Mouse (Mus musculus) neural tube, embryonic 15.5 days (tissue): Measurements from ENCODE around the gene Kcnh1. TPM values are rescaled to one million over a fixed set of nuclear protein-coding genes. Genes with fewer than 3 reads are reported as not detected.

Experiments used
- ATAC-seq: fragments of 200-750 bp; cut with Nextera tagmentation; 2 replicates; pipeline ENCODE4 v1.8.0; 2017; ENCODE audit warnings: mild to moderate bottlenecking, moderate TSS enrichment, moderate library complexity; ENCODE audit not compliant: low FRiP score
- H3K27ac ChIP-seq: fragments of 300-500 bp; sonication (generic); replicated peaks from 2 replicates; pipeline ENCODE4 v1.5.1; 2015; ENCODE audit warnings: mild to moderate bottlenecking, inconsistent platforms
- H3K27me3 ChIP-seq: fragments of 300-500 bp; sonication (generic); replicated peaks from 2 replicates; pipeline ENCODE4 v1.6.1; 2015; ENCODE audit warnings: inconsistent platforms
- H3K36me3 ChIP-seq: fragments of 300-500 bp; sonication (generic); 2 replicates; pipeline ENCODE4 v1.6.1; 2015; ENCODE audit warnings: inconsistent platforms
- H3K4me1 ChIP-seq: fragments of 300-500 bp; sonication (generic); 2 replicates; pipeline ENCODE4 v1.6.1; 2015; ENCODE audit warnings: inconsistent platforms
- H3K4me2 ChIP-seq: fragments of 300-500 bp; sonication (generic); 2 replicates; pipeline ENCODE4 v1.6.1; 2015; ENCODE audit warnings: inconsistent platforms, mild to moderate bottlenecking, moderate library complexity
- H3K4me3 ChIP-seq: fragments of 300-500 bp; sonication (generic); replicated peaks from 2 replicates; pipeline ENCODE4 v1.5.1; 2015; ENCODE audit warnings: mild to moderate bottlenecking, inconsistent platforms
- H3K9ac ChIP-seq: fragments of 300-500 bp; sonication (generic); replicated peaks from 2 replicates; pipeline ENCODE4 v1.6.1; 2015; ENCODE audit warnings: mild to moderate bottlenecking, inconsistent platforms
- H3K9me3 ChIP-seq: fragments of 300-500 bp; sonication (generic); replicated peaks from 2 replicates; pipeline ENCODE4 v1.6.1; 2016; ENCODE audit warnings: inconsistent platforms
- WGBS: fragments of 180-500 bp; shearing (Covaris S2); methylation state at CpG from one replicate; pipeline ENCODE4 v1.1.7; 2015; ENCODE audit warnings: mixed read lengths; 5-methylcytosine and 5-hydroxymethylcytosine counted together
- polyA plus RNA-seq: library from polyadenylated mRNA; unstranded; fragments of >200 nt; fragmentation: Nextera tagmentation; extraction: Ambion mirVana; gene quantifications from 2 replicates; pipeline ENCODE4 v1.2.1, GENCODE M21; 2015

Gene Kcnh1
- polyA plus RNA-seq, 1 experiment from 2014 or later, result 4.6 TPM

DNA sequence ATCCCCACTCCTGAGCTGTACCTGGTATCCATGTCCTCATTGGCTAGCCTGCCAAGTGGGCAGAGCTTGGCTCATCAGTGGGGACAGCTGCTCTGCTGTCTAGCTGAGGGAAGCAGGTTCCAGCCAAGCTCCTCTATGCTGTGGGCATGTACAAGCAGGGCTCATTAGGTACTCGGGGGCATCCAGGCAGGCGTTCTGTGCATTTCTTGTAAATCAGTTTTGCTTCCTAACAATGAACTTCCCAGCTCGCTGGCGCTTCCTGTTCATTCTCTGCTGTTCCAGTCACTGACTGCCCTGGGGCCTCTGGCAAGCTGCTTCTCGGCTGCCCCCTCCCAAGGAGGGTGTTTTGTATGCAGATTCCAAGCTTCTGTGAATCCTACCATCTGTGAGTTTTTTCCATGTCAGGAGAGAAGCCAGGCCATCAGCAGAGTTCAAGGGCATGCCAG is 190.0 kb downstream of the Kcnh1 start:
- H3K9me3 ChIP-seq, result no peaks in the 10 kb centered on the region
- no peaks in the 10 kb centered on the region for H3K27me3 ChIP-seq
- no peak overlapping the region for H3K9ac ChIP-seq
- H3K27ac ChIP-seq, result no peak overlapping the region
- H3K36me3 ChIP-seq, result no peaks in the 10 kb centered on the region
- ATAC-seq, result peak; percentile 21; the same call in 1 of the 2 replicates
- H3K4me2 ChIP-seq, result no peak overlapping the region
- no peak overlapping the region for H3K4me3 ChIP-seq
- H3K4me1 ChIP-seq, result peaks cover 4% of the 10 kb centered on the region; the same call in 1 of the 2 replicates
- 45% methylated on average over 5 of the region's 5 CpGs for WGBS

DNA sequence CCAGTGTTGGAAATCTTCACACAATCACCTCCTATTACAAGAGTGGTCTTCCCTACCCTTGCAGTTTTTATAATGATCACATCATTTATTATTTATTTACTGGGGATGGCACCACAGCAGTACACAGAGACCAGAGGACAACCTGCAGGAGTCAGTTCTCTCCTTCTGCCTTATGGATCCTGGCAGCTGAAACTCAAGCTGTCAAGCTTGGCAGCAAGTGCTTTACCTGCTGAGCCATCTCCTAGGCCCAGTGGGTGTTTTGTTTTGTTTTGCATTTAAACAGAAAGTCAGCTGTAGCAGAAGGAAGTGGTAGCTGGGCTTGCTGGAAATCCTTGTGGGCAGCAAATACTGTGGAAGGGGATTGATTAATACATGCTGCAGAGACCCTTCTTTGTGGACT is 197.1 kb downstream of the Kcnh1 start:
- H3K36me3 ChIP-seq, result no peaks in the 10 kb centered on the region
- H3K9ac ChIP-seq, result no peak overlapping the region
- 0 out of 2 replicates have a peak, but pooled peaks cover 3% of the 10 kb centered on the region for H3K4me1 ChIP-seq
- no peak overlapping the region for H3K4me2 ChIP-seq
- H3K4me3 ChIP-seq, result no peak overlapping the region
- no peaks in the 10 kb centered on the region for H3K27me3 ChIP-seq
- no peak for ATAC-seq
- no peak overlapping the region for H3K27ac ChIP-seq
- H3K9me3 ChIP-seq, result no peaks in the 10 kb centered on the region

DNA sequence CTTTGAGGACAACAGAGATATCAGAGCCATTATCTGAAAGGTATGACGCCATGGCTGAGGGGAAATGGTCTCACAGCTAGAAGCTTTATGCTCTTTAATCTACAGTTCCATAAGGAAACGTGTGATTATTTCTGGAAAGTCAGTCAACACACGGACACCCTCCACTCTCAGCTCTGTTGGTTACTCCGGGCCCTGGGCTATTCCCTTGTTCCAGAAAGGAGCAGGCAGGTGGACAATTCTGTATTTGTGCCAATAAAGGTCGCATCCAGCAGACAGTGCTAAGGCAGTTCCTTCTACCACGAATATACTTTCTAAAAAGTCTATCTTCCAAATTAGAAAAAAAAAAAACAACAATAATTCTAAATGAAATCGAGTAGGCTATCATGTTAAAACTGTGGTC is 200.5 kb downstream of the Kcnh1 start:
- 80% methylated on average over 7 of the region's 7 CpGs for WGBS
- 0 out of 2 replicates have a peak, but pooled peaks cover 3% of the 10 kb centered on the region for H3K4me1 ChIP-seq

DNA sequence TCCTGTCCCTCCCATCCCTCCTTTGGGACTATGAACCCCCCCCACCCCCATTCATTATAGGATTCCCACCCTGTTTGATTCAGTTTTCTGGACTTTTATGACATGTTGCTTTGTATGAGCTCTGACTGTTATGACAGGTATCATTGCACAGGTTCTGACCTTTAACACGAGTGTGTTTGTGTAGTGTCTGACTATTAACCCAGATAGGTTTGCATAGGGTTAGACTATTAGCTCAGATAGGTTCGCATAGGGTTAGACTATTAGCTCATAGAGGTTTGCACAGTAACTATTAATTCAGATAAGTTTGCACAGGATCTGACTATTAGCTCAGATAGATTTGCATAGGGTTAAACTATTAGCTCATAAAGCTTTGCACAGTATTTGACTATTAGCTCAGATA is 201.7 kb downstream of the Kcnh1 start:
- Histone ChIP-seq H3K9me3 (no peaks in the 10 kb centered on the region), H3K4me3 (no peak overlapping the region), H3K27me3 (no peaks in the 10 kb centered on the region), H3K4me2 (no peak overlapping the region), H3K36me3 (no peaks in the 10 kb centered on the region), H3K9ac (no peak overlapping the region), H3K27ac (no peak overlapping the region), H3K4me1 (0 out of 2 replicates have a peak, but pooled peaks cover 3% of the 10 kb centered on the region)
- WGBS, result 84% methylated on average over 2 of the region's 2 CpGs
- no peak for ATAC-seq

More for the DNA sequence above, 200.5 kb downstream of the Kcnh1 start:
- no peaks in the 10 kb centered on the region for H3K36me3 ChIP-seq
- no peak overlapping the region for H3K4me2 ChIP-seq
- H3K27ac ChIP-seq, result no peak overlapping the region
- H3K9ac ChIP-seq, result no peak overlapping the region
- H3K4me3 ChIP-seq, result no peak overlapping the region
- no peaks in the 10 kb centered on the region for H3K27me3 ChIP-seq
- H3K9me3 ChIP-seq, result no peaks in the 10 kb centered on the region
- ATAC-seq, result no peak

DNA sequence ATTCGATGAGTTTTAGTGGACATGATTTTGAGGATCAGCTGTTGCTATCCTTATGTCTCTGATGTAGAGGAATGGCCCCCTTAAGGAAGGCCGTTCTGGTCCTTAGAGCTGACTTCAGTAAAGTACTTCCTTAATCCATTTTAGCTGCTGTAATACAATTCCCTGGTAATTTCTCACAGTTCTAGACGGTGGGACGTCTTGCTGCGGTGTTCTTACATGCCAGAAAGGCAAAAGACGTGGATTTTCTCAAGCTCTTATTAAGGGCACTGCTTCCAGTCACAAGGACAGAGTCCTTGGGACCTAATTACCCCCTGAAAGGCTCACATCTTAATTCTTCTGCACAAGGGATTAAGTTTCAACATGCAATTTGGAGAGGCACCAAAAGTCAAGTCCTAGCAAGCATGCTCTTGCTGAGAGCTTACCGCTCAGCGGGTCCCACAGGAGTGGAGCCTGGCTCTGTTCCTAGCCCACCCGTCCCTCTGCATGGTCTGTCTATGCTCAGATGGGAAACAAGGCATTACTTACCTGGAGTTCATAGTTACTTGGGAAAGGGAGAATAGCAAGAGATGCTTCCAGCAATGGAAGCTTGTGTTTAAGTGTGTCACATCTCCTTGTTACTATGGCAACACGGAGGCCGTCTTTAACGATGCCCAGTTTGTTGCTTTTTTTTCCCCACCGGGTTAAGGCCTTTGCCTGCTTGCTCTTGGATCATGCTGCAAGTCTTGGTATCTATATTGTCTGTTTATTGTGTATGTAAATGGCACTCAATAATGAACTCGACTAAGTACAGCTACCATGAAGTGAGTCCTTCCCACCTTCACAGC is 209.3 kb downstream of the Kcnh1 start:
- no peaks in the 10 kb centered on the region for H3K27me3 ChIP-seq
- no peak overlapping the region for H3K9ac ChIP-seq
- H3K9me3 ChIP-seq, result no peaks in the 10 kb centered on the region
- H3K36me3 ChIP-seq, result no peaks in the 10 kb centered on the region
- peaks cover 10% of the 10 kb centered on the region for H3K4me1 ChIP-seq
- H3K27ac ChIP-seq, result no peak overlapping the region; the same call in 1 of the 2 replicates
- no peak overlapping the region for H3K4me2 ChIP-seq
- WGBS, result 78% methylated on average over 14 of the region's 14 CpGs
- no peak overlapping the region for H3K4me3 ChIP-seq
- ATAC-seq, result no peak

DNA sequence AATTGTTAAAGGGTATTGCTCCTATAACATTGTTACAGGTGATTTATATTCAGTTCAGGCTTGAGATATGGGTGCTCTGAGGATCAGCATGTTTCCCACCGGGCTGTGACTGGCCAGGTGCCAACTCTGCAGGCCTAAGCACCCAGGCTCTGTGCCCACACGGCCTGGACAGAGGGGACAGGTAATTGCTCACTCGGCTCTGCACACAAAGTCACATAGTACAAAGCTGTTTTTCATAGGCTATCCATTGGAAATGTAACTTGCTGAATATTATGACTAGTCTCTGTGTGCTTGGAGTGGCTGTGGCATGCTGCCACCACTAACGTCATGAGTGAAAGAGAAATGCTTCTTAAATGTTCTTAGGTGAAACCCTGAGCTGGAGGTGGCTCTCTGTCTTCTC is 210.4 kb downstream of the Kcnh1 start:
- 40% methylated on average over 4 of the region's 4 CpGs for WGBS
- Histone ChIP-seq H3K4me3 (no peak overlapping the region), H3K27me3 (no peaks in the 10 kb centered on the region), H3K4me1 (peaks cover 10% of the 10 kb centered on the region), H3K27ac (no peak overlapping the region), H3K36me3 (no peaks in the 10 kb centered on the region), H3K9me3 (no peaks in the 10 kb centered on the region), H3K4me2 (no peak overlapping the region), H3K9ac (no peak overlapping the region)
- ATAC-seq, result no peak

DNA sequence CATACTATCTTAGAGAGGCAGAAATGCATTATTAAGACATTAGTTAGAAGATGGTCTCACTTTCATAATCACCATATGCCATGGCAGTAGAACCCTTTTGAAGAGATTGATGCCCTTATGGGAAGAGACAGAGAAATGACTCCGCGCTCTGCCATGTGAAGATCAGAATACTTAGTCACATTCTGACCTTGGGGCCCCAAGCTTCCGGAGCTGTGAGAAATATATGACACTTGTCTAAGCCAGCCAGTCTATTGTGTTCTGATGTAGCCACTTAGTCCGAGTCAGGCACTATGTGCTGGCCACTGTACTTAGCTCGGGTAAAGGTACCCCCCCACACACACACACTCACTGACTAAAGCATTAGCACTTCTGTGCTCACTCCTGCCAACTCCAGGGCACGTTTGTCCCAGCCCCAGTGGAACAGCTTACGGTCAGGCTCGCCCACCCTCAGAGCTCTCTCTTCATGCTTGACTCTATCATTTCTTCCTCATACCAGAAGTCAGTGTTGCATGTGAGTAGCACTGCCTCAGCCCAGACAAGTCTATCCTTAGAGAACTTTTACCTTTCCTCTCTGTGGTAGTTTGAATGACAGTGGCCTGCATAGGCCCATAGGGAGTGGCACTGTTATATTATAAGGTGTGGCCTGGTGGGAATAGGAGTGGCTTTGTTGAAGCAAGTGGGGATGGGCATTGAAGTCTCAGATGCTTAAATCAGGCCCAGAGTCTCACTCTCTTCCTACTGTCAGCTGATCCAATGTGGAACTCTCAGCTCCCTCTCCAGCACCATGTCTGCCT is 212.5 kb downstream of the Kcnh1 start:
- Histone ChIP-seq H3K9me3 (no peaks in the 10 kb centered on the region), H3K4me2 (no peak overlapping the region), H3K4me3 (no peak overlapping the region), H3K27ac (no peak overlapping the region), H3K27me3 (no peaks in the 10 kb centered on the region), H3K4me1 (peaks cover 10% of the 10 kb centered on the region), H3K9ac (no peak overlapping the region), H3K36me3 (no peaks in the 10 kb centered on the region)
- ATAC-seq, result no peak
- 88% methylated on average over 8 of the region's 8 CpGs for WGBS

DNA sequence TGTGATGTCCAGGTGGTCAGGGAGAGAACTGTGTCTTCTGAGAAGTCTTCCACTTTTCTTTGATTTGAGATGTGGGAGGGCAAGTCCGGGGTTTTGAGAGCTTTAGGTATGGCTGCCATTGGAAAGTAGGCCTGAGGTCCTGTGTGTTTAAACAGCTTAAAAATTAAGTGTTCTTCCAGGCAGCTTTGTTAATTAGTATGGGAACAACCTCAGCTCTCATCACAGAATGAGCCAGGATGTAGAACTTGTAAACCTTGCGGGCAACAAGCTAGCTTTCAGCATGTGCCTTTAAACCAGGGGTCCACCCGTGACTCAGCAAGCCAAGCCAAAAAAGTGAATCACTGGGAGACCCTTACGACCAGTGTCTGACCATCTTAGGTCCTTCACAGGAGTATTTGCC is 214.6 kb downstream of the Kcnh1 start:
- Histone ChIP-seq H3K4me2 (no peak overlapping the region), H3K36me3 (no peaks in the 10 kb centered on the region), H3K9ac (no peak overlapping the region), H3K4me1 (peaks cover 5% of the 10 kb centered on the region; the same call in 1 of the 2 replicates), H3K27ac (no peak overlapping the region), H3K9me3 (no peaks in the 10 kb centered on the region), H3K27me3 (no peaks in the 10 kb centered on the region), H3K4me3 (no peak overlapping the region)
- 79% methylated on average over 4 of the region's 4 CpGs for WGBS
- no peak for ATAC-seq

DNA sequence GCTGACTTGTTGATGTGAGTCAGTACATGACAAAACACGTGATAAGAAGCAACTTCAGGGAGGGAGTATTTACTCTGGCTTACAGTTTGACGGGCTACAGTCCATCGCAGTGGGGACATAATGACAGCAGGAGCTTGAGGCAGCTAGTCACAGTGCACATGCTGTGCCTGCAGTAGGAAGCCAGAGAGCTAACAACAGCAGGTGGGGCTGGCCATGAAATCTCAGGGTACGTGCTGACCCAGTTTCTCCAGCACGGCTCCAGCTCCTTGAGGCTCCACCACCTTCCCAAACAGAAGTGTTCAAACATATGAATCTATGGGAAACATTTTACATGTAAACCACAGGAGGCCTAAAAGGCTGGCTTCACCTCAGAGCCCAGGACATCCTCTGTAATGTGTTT is 216.0 kb downstream of the Kcnh1 start:
- 90% methylated on average over 5 of the region's 5 CpGs for WGBS
- H3K9me3 ChIP-seq, result no peaks in the 10 kb centered on the region
- no peak overlapping the region for H3K9ac ChIP-seq
- H3K4me3 ChIP-seq, result no peak overlapping the region
- ATAC-seq, result no peak
- no peaks in the 10 kb centered on the region for H3K27me3 ChIP-seq
- H3K4me2 ChIP-seq, result no peak overlapping the region
- H3K27ac ChIP-seq, result no peak overlapping the region
- H3K4me1 ChIP-seq, result no peaks in the 10 kb centered on the region; the same call in 1 of the 2 replicates
- no peaks in the 10 kb centered on the region for H3K36me3 ChIP-seq

DNA sequence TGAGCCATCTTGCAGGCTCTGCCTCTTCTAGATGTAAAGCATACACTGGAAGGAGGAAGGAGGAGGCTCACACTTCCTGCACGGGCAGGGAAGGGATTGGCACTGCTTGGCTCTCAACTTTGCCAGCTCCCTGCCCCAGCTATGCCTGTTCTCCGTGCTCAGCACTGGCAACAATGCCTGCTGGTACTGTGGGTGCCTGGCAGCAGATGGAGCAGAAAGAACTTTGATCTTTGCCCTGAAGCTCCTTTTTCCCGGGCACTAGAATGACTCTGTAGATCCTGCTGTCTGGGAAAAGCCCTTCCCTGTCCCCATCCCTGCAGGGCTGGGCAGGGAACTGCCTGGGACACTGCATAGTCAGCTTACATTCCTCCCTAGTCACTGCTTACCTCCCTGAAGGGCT is 225.2 kb downstream of the Kcnh1 start:
- Histone ChIP-seq H3K4me3 (no peak overlapping the region), H3K9ac (no peak overlapping the region), H3K4me1 (no peaks in the 10 kb centered on the region), H3K4me2 (no peak overlapping the region), H3K9me3 (no peaks in the 10 kb centered on the region), H3K36me3 (no peaks in the 10 kb centered on the region), H3K27me3 (no peaks in the 10 kb centered on the region), H3K27ac (no peak overlapping the region)
- 69% methylated on average over 3 of the region's 3 CpGs for WGBS
- ATAC-seq, result no peak

DNA sequence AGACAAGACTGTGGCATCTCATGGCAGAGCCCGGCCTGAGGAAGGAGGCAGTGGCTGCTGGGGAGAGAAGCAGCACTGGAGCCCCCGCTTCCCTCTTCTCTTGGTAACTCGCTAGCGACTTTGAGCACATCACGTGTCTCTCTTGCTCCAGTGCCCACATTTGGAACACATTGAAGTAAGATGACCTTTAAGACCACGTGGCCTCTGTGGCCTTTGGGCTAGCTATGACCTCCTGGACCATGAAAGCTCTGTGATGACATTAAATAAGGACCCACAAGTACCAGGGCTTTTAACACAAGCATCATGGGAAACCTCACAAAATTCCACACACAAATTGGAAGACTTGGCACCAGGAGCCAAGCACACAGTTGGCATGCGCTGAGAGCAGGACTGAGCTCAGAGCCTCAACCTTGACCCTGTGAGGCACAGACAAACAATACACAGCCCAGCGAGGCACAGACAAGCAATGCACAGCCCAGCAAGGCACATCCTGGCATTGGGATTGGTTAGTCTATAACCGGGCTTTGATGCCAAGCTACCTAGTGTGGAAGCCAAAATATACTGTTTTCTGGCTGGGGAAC is 225.8 kb downstream of the Kcnh1 start:
- H3K36me3 ChIP-seq, result no peaks in the 10 kb centered on the region
- ATAC-seq, result no peak
- H3K27ac ChIP-seq, result no peak overlapping the region
- no peak overlapping the region for H3K4me2 ChIP-seq
- no peak overlapping the region for H3K9ac ChIP-seq
- H3K27me3 ChIP-seq, result no peaks in the 10 kb centered on the region
- H3K4me1 ChIP-seq, result no peaks in the 10 kb centered on the region
- 74% methylated on average over 9 of the region's 9 CpGs for WGBS
- H3K4me3 ChIP-seq, result no peak overlapping the region
- H3K9me3 ChIP-seq, result no peaks in the 10 kb centered on the region
